Mouse (Mus musculus): Measurements from ENCODE around the gene Cnr1. TPM values are rescaled to one million over a fixed set of nuclear protein-coding genes. Genes with fewer than 3 reads are reported as not detected.

The Cnr1 gene
- polyA plus RNA-seq, 1 experiment from 2014 or later, result 4.7 TPM

- H3K4me1 ChIP-seq (replicated peaks), result no peaks in the 10 kb centered on the region
- no peak overlapping the region for H3K4me3 ChIP-seq (replicated peaks)
- no peaks in the 10 kb centered on the region for H3K27me3 ChIP-seq (replicated peaks)
- no peaks in the 10 kb centered on the region for H3K36me3 ChIP-seq
- no peak overlapping the region for H3K9ac ChIP-seq
- WGBS, result 89% methylated on average over 2 of the region's 2 CpGs
- no peak for ATAC-seq
- no peak overlapping the region for H3K4me2 ChIP-seq (replicated peaks)
- H3K9me3 ChIP-seq, result no peaks in the 10 kb centered on the region
- no peak overlapping the region for H3K27ac ChIP-seq
These were observed 21.3 kb downstream of the Cnr1 start for GRCm38 (mm10) chr4:33945742-33946141.

GRCm38 (mm10) chr4:33947584-33947983 lies 23.2 kb downstream of the Cnr1 start:
- no peak overlapping the region for H3K27ac ChIP-seq
- no peak overlapping the region for H3K4me3 ChIP-seq (replicated peaks)
- H3K4me1 ChIP-seq (replicated peaks), result no peaks in the 10 kb centered on the region
- WGBS, result 68% methylated on average over 3 of the region's 3 CpGs
- H3K36me3 ChIP-seq, result no peaks in the 10 kb centered on the region
- H3K9ac ChIP-seq, result no peak overlapping the region
- H3K4me2 ChIP-seq (replicated peaks), result no peak overlapping the region
- H3K27me3 ChIP-seq (replicated peaks), result no peaks in the 10 kb centered on the region
- ATAC-seq, result no peak
- H3K9me3 ChIP-seq, result no peaks in the 10 kb centered on the region

- Histone ChIP-seq H3K4me2 (replicated peaks) (no peak overlapping the region), H3K4me1 (replicated peaks) (no peaks in the 10 kb centered on the region), H3K4me3 (replicated peaks) (no peak overlapping the region), H3K36me3 (no peaks in the 10 kb centered on the region), H3K27ac (no peak overlapping the region), H3K9me3 (no peaks in the 10 kb centered on the region), H3K27me3 (replicated peaks) (no peaks in the 10 kb centered on the region), H3K9ac (no peak overlapping the region)
- 87% methylated on average over 3 of the region's 3 CpGs for WGBS
- no peak for ATAC-seq
These were observed 33.0 kb downstream of the Cnr1 start for GRCm38 (mm10) chr4:33957398-33957797.

- no peaks in the 10 kb centered on the region for H3K9me3 ChIP-seq
- H3K27me3 ChIP-seq (replicated peaks), result no peaks in the 10 kb centered on the region
- H3K36me3 ChIP-seq, result no peaks in the 10 kb centered on the region
- no peak overlapping the region for H3K9ac ChIP-seq
- 82% methylated on average over 3 of the region's 3 CpGs for WGBS
- no peak overlapping the region for H3K27ac ChIP-seq
- H3K4me1 ChIP-seq (replicated peaks), result no peaks in the 10 kb centered on the region
- no peak overlapping the region for H3K4me3 ChIP-seq (replicated peaks)
- no peak overlapping the region for H3K4me2 ChIP-seq (replicated peaks)
- ATAC-seq, result no peak
These were observed 34.1 kb downstream of the Cnr1 start for GRCm38 (mm10) chr4:33958515-33958914.

- Histone ChIP-seq H3K9ac (no peak overlapping the region), H3K4me1 (replicated peaks) (no peaks in the 10 kb centered on the region), H3K36me3 (no peaks in the 10 kb centered on the region), H3K27me3 (replicated peaks) (no peaks in the 10 kb centered on the region), H3K27ac (no peak overlapping the region), H3K9me3 (no peaks in the 10 kb centered on the region), H3K4me2 (replicated peaks) (no peak overlapping the region), H3K4me3 (replicated peaks) (no peak overlapping the region)
- 88% methylated on average over 6 of the region's 6 CpGs for WGBS
- ATAC-seq, result no peak
These were observed 35.4 kb downstream of the Cnr1 start for GRCm38 (mm10) chr4:33959841-33960240.

- H3K27ac ChIP-seq, result no peak overlapping the region
- no peaks in the 10 kb centered on the region for H3K4me1 ChIP-seq (replicated peaks)
- no peak overlapping the region for H3K4me2 ChIP-seq (replicated peaks)
- no peaks in the 10 kb centered on the region for H3K36me3 ChIP-seq
- H3K27me3 ChIP-seq (replicated peaks), result no peaks in the 10 kb centered on the region
- 82% methylated on average over 3 of the region's 3 CpGs for whole genome bisulfite sequencing
- H3K4me3 ChIP-seq (replicated peaks), result no peak overlapping the region
- no peak overlapping the region for H3K9ac ChIP-seq
- no peaks in the 10 kb centered on the region for H3K9me3 ChIP-seq
- ATAC-seq, result no peak
These were observed 46.3 kb downstream of the Cnr1 start for GRCm38 (mm10) chr4:33970726-33971125.

- H3K36me3 ChIP-seq, result no peaks in the 10 kb centered on the region
- no peak overlapping the region for H3K9ac ChIP-seq
- no peaks in the 10 kb centered on the region for H3K9me3 ChIP-seq
- no peak for ATAC-seq
- no peak overlapping the region for H3K4me3 ChIP-seq (replicated peaks)
- no peaks in the 10 kb centered on the region for H3K4me1 ChIP-seq (replicated peaks)
- 77% methylated on average over 5 of the region's 5 CpGs for WGBS
- H3K4me2 ChIP-seq (replicated peaks), result no peak overlapping the region
- H3K27ac ChIP-seq, result no peak overlapping the region
- H3K27me3 ChIP-seq (replicated peaks), result no peaks in the 10 kb centered on the region
These were observed 64.2 kb downstream of the Cnr1 start for GRCm38 (mm10) chr4:33988466-33989089.

GRCm38 (mm10) chr4:33992687-33993086 lies 68.3 kb downstream of the Cnr1 start:
- Histone ChIP-seq H3K9me3 (no peaks in the 10 kb centered on the region), H3K27ac (no peak overlapping the region), H3K36me3 (no peaks in the 10 kb centered on the region), H3K4me3 (replicated peaks) (no peak overlapping the region), H3K4me1 (replicated peaks) (no peaks in the 10 kb centered on the region), H3K27me3 (replicated peaks) (no peaks in the 10 kb centered on the region), H3K9ac (no peak overlapping the region), H3K4me2 (replicated peaks) (no peak overlapping the region)
- no peak for ATAC-seq
- WGBS, result 60% methylated on average over 3 of the region's 3 CpGs

GRCm38 (mm10) chr4:33996382-33996781 lies 72.0 kb downstream of the Cnr1 start:
- no peak for ATAC-seq
- no peak overlapping the region for H3K27ac ChIP-seq
- H3K36me3 ChIP-seq, result no peaks in the 10 kb centered on the region
- no peak overlapping the region for H3K4me2 ChIP-seq (replicated peaks)
- H3K4me3 ChIP-seq (replicated peaks), result no peak overlapping the region
- H3K4me1 ChIP-seq (replicated peaks), result no peaks in the 10 kb centered on the region
- no peaks in the 10 kb centered on the region for H3K27me3 ChIP-seq (replicated peaks)
- no peak overlapping the region for H3K9ac ChIP-seq
- no peaks in the 10 kb centered on the region for H3K9me3 ChIP-seq

Other genes with a start within 250 kb of the Cnr1 start
- gene Spaca1, start 125.6 kb downstream of the Cnr1 start, polyA plus RNA-seq (2015; fragmentation: Nextera tagmentation; extraction: Ambion mirVana), result 0.59 and 0.74 TPM in 2 replicates